Mouse (Mus musculus) neural tube, embryonic 11.5 days (tissue): Measurements from ENCODE around the gene Pik3cb. TPM values are rescaled to one million over a fixed set of nuclear protein-coding genes. Genes with fewer than 3 reads are reported as not detected.

Experiments used
- polyA plus RNA-seq: library from polyadenylated mRNA; unstranded; fragments of >200 nt; fragmentation: Nextera tagmentation; extraction: Ambion mirVana; gene quantifications from 2 replicates; pipeline ENCODE4 v1.2.1, GENCODE M21; 2014

Pik3cb gene
- polyA plus RNA-seq, 1 experiment from 2014 or later = 1.4 TPM

Other genes with a start within 250 kb of the Pik3cb start
- not detected in 2 replicates for gene 7420426K07Rik, start 237.5 kb downstream of the Pik3cb start, polyA plus RNA-seq
- 0.30 and 0.36 TPM in 2 replicates for gene Foxl2, start 185.3 kb downstream of the Pik3cb start, polyA plus RNA-seq
- gene Faim, start 154.2 kb downstream of the Pik3cb start, polyA plus RNA-seq = 75.0 and 76.5 TPM in 2 replicates
- not detected in 2 replicates for gene Gm1123, start 104.9 kb downstream of the Pik3cb start, polyA plus RNA-seq
- gene Faiml, start 96.6 kb upstream of the Pik3cb start, polyA plus RNA-seq = not detected in 2 replicates
- 43.7 and 46.7 TPM in 2 replicates for gene Cep70, start 102.7 kb upstream of the Pik3cb start, polyA plus RNA-seq
- 0.15 and 0.30 TPM in 2 replicates for gene Esyt3, start 217.9 kb upstream of the Pik3cb start, polyA plus RNA-seq